Mouse (Mus musculus) C2C12 (cell line): ENCODE data around the gene Rdh5. TPM values are rescaled to one million over a fixed set of nuclear protein-coding genes. Genes with fewer than 3 reads are reported as not detected.

Experiments
- H3K27me3 ChIP-seq: one replicate; pipeline ENCODE4 v1.6.1; 2011; ENCODE audit not compliant: control insufficient read depth, insufficient read depth, insufficient read length
- H3K36me3 ChIP-seq: one replicate; pipeline ENCODE4 v1.6.1; 2011; ENCODE audit not compliant: control insufficient read depth, insufficient read depth
- H3K4me3 ChIP-seq: one replicate; pipeline ENCODE4 v1.5.1; 2011; ENCODE audit warnings: mild to moderate bottlenecking, control low read depth; ENCODE audit not compliant: poor library complexity, insufficient read depth, severe bottlenecking
- H3K79me2 ChIP-seq: one replicate; pipeline ENCODE4 v1.6.1; 2011; ENCODE audit not compliant: control insufficient read depth, insufficient read depth
- H3K79me3 ChIP-seq: one replicate; pipeline ENCODE4 v1.6.1; 2011; ENCODE audit warnings: low read depth, control low read depth
- H3ac ChIP-seq: one replicate; pipeline ENCODE3; 2011; ENCODE audit warnings: low read depth; ENCODE audit not compliant: control insufficient read depth, insufficient read length
- CEBPB ChIP-seq: IDR thresholded peaks from one replicate; pipeline ENCODE4 v1.6.1; 2011; ENCODE audit warnings: low read depth, mild to moderate bottlenecking, control low read depth, moderate library complexity
- CTCF ChIP-seq: IDR thresholded peaks from one replicate; pipeline ENCODE4 v1.5.1; 2011; ENCODE audit not compliant: control insufficient read depth, insufficient read depth, insufficient read length
- FOSL1 ChIP-seq: IDR thresholded peaks from one replicate; pipeline ENCODE4 v1.8.0; 2011; ENCODE audit warnings: mild to moderate bottlenecking, low read length; ENCODE audit not compliant: poor library complexity, insufficient read depth, severe bottlenecking
- MAX ChIP-seq: IDR thresholded peaks from one replicate; pipeline ENCODE4 v1.6.1; 2011; ENCODE audit warnings: mild to moderate bottlenecking, control low read depth
- MYOD1 ChIP-seq: IDR thresholded peaks from one replicate; pipeline ENCODE4 v1.6.1; 2011; ENCODE audit warnings: low read depth; ENCODE audit not compliant: control insufficient read depth, insufficient read length
- MYOG ChIP-seq: IDR thresholded peaks from one replicate; pipeline ENCODE4 v1.6.1; 2011; ENCODE audit not compliant: control insufficient read depth, insufficient read length; ENCODE audit errors: extremely low read depth
- USF1 ChIP-seq: IDR thresholded peaks from one replicate; pipeline ENCODE4 v1.6.1; 2011; ENCODE audit warnings: low read depth, mild to moderate bottlenecking, control low read depth, moderate library complexity
- polyA plus RNA-seq: library from polyadenylated mRNA; unstranded; fragments of >200 nt; fragmentation: generic; extraction: Trizol; gene quantifications from one replicate; pipeline ENCODE4 v1.2.1, GENCODE M21; 2012; ENCODE audit warnings: missing spikeins

Rdh5 gene
- polyA plus RNA-seq, 1 experiment: 12.6 TPM

- TF ChIP-seq FOSL1 (no peak), MYOD1 (no peak), CTCF (no peak), MYOG (no peak), USF1 (no peak), CEBPB (no peak), MAX (no peak)
- H3K36me3 ChIP-seq: peaks cover 47% of the 10 kb centered on the region
- no peaks in the 10 kb centered on the region for H3K27me3 ChIP-seq
- H3K79me3 ChIP-seq: peaks cover 17% of the 10 kb centered on the region
- H3K79me2 ChIP-seq: peaks cover 43% of the 10 kb centered on the region
- no peak overlapping the region for H3K4me3 ChIP-seq
- peak overlapping the region; percentile 54 for H3ac ChIP-seq
Measured at GRCm38 (mm10) chr10:128919203-128919631, 3.5 kb downstream of the Rdh5 start.

- H3K79me2 ChIP-seq: peaks cover 45% of the 10 kb centered on the region
- H3K4me3 ChIP-seq: no peak overlapping the region
- peak overlapping the region; percentile 0 for H3ac ChIP-seq
- peaks cover 56% of the 10 kb centered on the region for H3K36me3 ChIP-seq
- H3K79me3 ChIP-seq: peaks cover 26% of the 10 kb centered on the region
- H3K27me3 ChIP-seq: no peaks in the 10 kb centered on the region
- TF ChIP-seq USF1: peak; percentile 10
- TF ChIP-seq CEBPB: no peak
Measured at GRCm38 (mm10) chr10:128918246-128918645, 4.4 kb downstream of the Rdh5 start.

- Histone ChIP-seq H3ac (no peak overlapping the region), H3K79me3 (peaks cover 34% of the 10 kb centered on the region), H3K4me3 (no peak overlapping the region), H3K36me3 (peaks cover 63% of the 10 kb centered on the region), H3K79me2 (peaks cover 53% of the 10 kb centered on the region), H3K27me3 (no peaks in the 10 kb centered on the region)
- TF ChIP-seq CEBPB: no peak
Measured at GRCm38 (mm10) chr10:128917400-128917799, 5.3 kb downstream of the Rdh5 start.

GRCm38 (mm10) chr10:128916665-128917064 lies 6.0 kb downstream of the Rdh5 start:
- peaks cover 69% of the 10 kb centered on the region for H3K36me3 ChIP-seq
- H3K27me3 ChIP-seq: no peaks in the 10 kb centered on the region
- H3K4me3 ChIP-seq: no peak overlapping the region
- H3ac ChIP-seq: peak overlapping the region; percentile 13
- H3K79me3 ChIP-seq: peaks cover 39% of the 10 kb centered on the region
- H3K79me2 ChIP-seq: peaks cover 60% of the 10 kb centered on the region
- TF ChIP-seq USF1 (no peak), MYOG (no peak), MAX (no peak), CEBPB (no peak), CTCF (no peak), MYOD1 (no peak), FOSL1 (no peak)

GRCm38 (mm10) chr10:128915550-128915949 lies 7.1 kb downstream of the Rdh5 start:
- no peaks in the 10 kb centered on the region for H3K27me3 ChIP-seq

GRCm38 (mm10) chr10:128913696-128914095 lies 9.0 kb downstream of the Rdh5 start:
- H3K27me3 ChIP-seq: no peaks in the 10 kb centered on the region
- H3K36me3 ChIP-seq: peaks cover 73% of the 10 kb centered on the region
- no peak overlapping the region for H3K4me3 ChIP-seq
- H3ac ChIP-seq: peak overlapping the region; percentile 60
- no peak for TF ChIP-seq MYOG
- no peak for TF ChIP-seq CTCF
- TF ChIP-seq USF1: no peak
- TF ChIP-seq MAX: no peak
- TF ChIP-seq CEBPB: no peak
- TF ChIP-seq MYOD1: no peak
- no peak for TF ChIP-seq FOSL1
- H3K79me3 ChIP-seq: peaks cover 60% of the 10 kb centered on the region
- peaks cover 80% of the 10 kb centered on the region for H3K79me2 ChIP-seq

More at GRCm38 (mm10) chr10:128915550-128915949, 7.1 kb downstream of the Rdh5 start:
- TF ChIP-seq USF1 (no peak), MAX (no peak), MYOD1 (no peak), FOSL1 (no peak), CTCF (no peak), CEBPB (no peak), MYOG (no peak)
- peaks cover 69% of the 10 kb centered on the region for H3K79me2 ChIP-seq
- H3K36me3 ChIP-seq: peaks cover 76% of the 10 kb centered on the region
- peaks cover 51% of the 10 kb centered on the region for H3K79me3 ChIP-seq
- no peak overlapping the region for H3ac ChIP-seq
- no peak overlapping the region for H3K4me3 ChIP-seq
